Mouse (Mus musculus) layer of hippocampus, adult 18-20 months (tissue): Measurements from ENCODE around the gene Grk4. TPM values are rescaled to one million over a fixed set of nuclear protein-coding genes. Genes with fewer than 3 reads are reported as not detected.
"Not testable (repeated sequence)": the region's sequence is repeated elsewhere in the genome, so short reads cannot be mapped to it uniquely, and the experiment has no call there.

Experiments used
- DNase-seq, 2 experiments: peaks; one replicate each; pipeline ENCODE4 v3.0.0; 2022; ENCODE audit warnings: low spot score in 2 of 2
- microRNA-seq, 2 experiments: library from miRNA; unstranded; fragments of <30 nt; microRNA quantifications; one replicate each; pipeline ENCODE4 v1.2.0; 2021
- total RNA-seq, 2 experiments: library from RNA; stranded (reverse); gene quantifications; 2 replicates each; pipeline ENCODE4 v1.2.3; 2021

Gene Grk4
- total RNA-seq, 2 experiments from 2014 or later: 5.3 to 5.6 TPM

DNA sequence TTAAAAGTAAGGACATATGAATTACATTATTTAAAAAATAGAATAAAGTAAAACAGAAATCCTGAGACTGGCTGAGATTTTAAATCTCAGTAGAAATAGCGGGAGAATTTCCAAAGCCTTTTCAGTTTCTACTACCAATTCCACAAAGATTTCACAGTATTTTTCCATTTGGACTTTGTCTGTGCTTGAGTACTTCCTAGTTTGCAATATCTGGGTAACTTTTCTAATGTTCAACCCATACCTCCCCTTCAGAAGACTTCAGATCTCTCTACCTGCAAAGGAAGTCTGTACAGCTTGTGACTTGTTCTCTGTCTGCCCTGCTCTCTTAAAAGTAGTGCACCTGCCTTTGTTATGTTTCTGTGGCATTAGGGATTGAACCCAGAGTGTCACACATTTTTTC, 48.3 kb downstream of the Grk4 start:
- DNase-seq: no peak

GRCm38 (mm10) chr5:34714371-34714770, 54.2 kb downstream of the Grk4 start:
- not testable (repeated sequence) for DNase-seq

GRCm38 (mm10) chr5:34714816-34715215, 54.6 kb downstream of the Grk4 start:
- no peak for DNase-seq

GRCm38 (mm10) chr5:34729141-34729540, 69.0 kb downstream of the Grk4 start:
- no peak for DNase-seq

GRCm38 (mm10) chr5:34730255-34730654, 70.1 kb downstream of the Grk4 start:
- no peak for DNase-seq

DNA sequence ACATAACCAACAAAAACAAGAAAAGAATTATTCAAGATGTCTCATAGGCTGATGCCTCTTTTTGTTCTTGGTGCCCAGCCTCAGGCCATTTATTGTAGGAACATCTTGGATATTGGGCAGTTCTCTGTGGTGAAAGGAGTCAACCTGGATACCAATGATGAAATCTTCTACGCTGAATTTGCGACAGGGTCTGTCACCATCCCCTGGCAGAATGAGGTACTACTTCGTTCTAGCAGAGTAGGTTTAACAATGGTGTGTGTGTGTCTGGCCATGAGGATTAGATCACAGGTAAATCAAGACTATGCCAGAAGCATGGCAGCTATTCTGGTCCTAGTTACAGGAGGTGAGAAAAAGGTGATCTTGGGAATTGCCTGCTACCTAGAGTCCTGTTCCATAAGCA, 91.3 kb downstream of the Grk4 start:
- no peak for DNase-seq

DNA sequence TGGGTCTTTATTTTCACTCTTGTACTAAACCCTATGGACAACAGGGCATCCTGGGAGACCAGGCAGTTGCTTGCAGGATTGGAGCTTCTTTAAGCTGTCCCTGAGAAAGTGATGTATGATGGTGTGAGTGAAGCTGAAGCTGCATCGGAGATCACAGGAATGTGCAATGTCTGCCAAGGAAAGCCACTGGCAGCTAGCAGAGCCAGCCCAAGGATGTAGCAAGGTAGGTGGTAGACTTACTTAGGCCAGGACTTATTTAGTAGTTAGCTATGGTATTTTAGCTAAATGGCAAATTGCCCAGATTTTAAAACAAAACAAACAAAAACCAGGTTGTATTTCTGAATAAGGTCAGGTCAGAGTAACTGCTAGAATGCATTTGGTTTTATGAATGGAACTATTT, 98.6 kb downstream of the Grk4 start:
- DNase-seq: no peak

GRCm38 (mm10) chr5:34760850-34761508, 100.8 kb downstream of the Grk4 start:
- no peak for DNase-seq

DNA sequence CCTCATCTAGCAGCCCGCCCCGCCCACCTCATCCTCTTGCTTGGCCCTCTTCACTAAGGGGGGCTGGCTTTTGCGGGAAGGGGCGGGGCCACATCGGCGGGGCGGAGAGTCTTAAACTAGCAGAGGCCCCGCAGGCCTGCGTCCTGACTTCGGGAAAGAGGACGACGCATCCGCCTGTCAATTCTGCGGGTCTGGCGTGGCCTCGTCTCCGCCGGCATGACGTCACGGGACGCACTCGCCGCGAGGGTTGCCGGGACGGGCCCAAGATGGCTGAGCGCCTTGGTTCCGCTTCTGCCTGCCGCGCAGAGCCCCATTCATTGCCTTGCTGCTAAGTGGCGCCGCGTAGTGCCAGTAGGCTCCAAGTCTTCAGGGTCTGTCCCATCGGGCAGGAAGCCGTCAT, 101.3 kb downstream of the Grk4 start, which contains the start of gene Htt:
Gene Htt, plus strand, starts transcription at position 232 of the 400 bp plus-strand sequence.
- peak; percentile 98 to 99 for DNase-seq

DNA sequence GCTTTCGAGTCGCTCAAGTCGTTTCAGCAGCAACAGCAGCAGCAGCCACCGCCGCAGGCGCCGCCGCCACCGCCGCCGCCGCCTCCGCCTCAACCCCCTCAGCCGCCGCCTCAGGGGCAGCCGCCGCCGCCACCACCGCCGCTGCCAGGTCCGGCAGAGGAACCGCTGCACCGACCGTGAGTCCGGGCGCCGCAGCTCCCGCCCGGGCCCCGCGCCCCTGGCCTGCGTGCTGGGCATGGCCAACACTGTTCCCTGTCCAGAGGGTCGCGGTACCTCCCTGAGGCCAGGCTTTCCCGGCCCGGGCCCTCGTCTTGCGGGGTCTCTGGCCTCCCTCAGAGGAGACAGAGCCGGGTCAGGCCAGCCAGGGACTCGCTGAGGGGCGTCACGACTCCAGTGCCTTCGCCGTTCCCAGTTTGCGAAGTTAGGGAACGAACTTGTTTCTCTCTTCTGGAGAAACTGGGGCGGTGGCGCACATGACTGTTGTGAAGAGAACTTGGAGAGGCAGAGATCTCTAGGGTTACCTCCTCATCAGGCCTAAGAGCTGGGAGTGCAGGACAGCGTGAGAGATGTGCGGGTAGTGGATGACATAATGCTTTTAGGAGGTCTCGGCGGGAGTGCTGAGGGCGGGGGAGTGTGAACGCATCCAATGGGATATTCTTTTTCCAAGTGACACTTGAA, 101.9 kb downstream of the Grk4 start:
- DNase-seq: peak; percentile 33 to 46

DNA sequence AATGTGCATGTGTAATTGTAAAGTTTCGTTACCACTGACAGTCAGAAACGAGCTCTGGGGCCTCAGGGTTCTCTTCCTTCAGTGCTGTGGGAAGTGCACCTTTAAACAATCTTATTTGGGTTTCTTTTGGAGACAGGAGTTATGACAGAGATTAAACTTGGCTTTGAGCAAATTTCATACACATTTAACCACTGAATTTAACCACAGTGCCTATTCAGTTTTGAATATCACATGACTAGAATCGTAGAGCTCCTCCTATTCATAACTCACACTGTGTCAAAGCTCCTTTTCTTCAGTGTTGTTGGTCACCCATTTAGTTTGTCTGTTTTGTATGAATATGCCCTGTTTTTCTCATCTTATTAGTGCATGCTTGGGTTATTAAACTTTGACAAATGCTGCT, 111.6 kb downstream of the Grk4 start:
- no peak for DNase-seq

DNA sequence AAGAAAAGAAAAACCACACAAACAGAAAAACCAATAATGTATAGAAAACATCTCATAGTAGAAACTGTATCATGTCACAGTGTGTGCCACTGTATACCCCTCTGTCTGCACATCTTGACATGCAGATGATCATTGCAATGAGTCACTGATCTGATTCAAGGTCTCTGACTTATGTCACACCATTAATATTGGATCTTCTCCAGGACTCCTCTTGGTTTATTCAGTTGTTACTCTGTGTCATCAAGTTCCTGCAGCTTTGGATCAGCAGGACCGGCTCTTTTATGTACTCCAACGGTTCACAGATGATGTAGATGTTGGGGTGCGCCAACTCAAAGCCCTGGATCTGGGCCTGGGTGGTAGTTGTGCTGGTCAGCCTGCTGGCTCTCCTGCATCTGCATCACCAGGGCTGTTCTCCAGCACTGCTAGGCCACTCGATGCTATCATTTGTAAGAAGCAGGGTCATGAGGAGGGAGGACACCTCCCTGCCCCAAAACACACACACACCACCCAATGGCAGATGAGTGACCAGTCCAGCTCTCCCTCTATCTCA, 112.6 kb downstream of the Grk4 start:
- DNase-seq: no peak

DNA sequence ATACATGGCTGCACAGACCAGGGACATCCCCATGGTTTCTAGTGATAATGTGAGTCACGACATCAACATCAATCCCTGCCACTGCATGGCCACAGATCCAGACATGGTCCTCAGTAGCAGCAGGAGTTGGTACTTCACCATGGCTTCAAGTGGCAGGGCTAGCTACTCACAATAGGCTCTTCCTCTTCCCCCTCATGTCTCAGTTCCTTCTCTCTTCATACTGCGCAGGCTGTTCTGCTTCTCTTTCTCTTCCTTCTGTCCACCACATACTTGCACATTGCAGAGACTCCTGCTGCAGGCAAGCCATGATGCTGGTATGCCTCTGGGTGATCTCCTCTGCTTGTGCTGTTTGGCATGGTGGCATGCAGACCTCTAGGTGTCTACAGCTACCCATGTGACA, 113.2 kb downstream of the Grk4 start:
- no peak for DNase-seq

DNA sequence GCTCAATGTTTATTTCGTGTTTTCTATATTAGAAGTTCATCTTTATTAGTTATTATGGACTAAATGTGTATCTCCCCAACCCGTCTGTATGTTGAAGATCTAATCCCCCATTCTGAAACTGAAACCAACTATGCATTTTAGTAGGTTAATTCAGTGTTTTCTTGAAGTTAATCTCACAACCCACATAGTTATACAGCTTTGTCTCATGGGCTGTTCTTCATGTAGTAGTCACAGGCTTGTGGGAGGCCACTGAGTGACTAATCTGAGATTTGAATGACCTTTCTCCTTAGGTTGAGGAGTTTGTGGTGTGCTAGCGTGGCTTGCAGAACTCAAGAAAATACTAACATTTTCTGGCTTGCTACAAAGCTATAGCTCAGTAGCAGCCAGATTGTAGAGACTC, 124.8 kb downstream of the Grk4 start:
- no peak for DNase-seq

DNA sequence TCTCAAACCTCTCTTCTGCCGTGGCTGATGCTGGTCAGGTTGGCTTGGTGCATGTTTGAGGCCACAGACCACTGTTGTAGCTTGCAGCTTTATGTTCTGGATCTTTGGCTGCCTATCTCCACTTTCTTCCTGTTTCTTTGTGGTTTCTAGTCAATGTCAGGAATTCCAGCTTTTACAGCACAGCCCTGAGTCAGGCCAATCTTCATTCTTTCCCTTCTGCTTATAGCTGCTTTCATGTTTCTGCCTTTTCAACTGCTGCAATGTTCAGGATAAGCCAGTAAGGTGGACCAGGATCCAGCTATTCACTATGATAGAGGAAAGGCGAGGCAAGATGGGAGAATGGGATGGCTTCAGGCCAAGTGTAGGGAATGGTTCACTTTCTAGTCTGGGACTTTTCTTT, 131.0 kb downstream of the Grk4 start:
- no peak for DNase-seq

- no peak for DNase-seq
These were observed 140.2 kb downstream of the Grk4 start for GRCm38 (mm10) chr5:34800292-34800953.

Small RNAs within 50 kb of the gene (microRNA-seq; reads per million reads assigned to microRNA genes)
- 0 reads per million in 2 experiments for gene Mir467g

Other genes starting within 250 kb of the Grk4 start
- gene Tnip2, start 146.4 kb upstream of the Grk4 start, total RNA-seq: 10 to 100 TPM; 22.9 to 24.3 TPM
- 1 to 10 TPM; 3.9 to 5.2 TPM for gene Sh3bp2, start 134.5 kb upstream of the Grk4 start, total RNA-seq
- gene Add1, start 86.7 kb upstream of the Grk4 start, total RNA-seq: 100 to 1,000 TPM; 452 to 467 TPM
- 10 to 100 TPM; 33.3 to 43.6 TPM for gene Mfsd10, start 23.2 kb upstream of the Grk4 start, total RNA-seq
- 10 to 100 TPM; 15.9 to 16.0 TPM for gene Nop14, start 231 bp upstream of the Grk4 start, total RNA-seq
- 10 to 100 TPM; 75.0 to 76.4 TPM for gene Htt, start 101.4 kb downstream of the Grk4 start, total RNA-seq
- gene Msantd1, start 247.6 kb downstream of the Grk4 start, total RNA-seq: 1 to 10 TPM; 5.7 to 6.2 TPM